Mouse (Mus musculus): ENCODE results near the gene Btd. TPM values are rescaled to one million over a fixed set of nuclear protein-coding genes. Genes with fewer than 3 reads are reported as not detected.

The Btd gene
- polyA plus RNA-seq, 1 experiment from 2014 or later = 15.7 TPM

- no peak for ATAC-seq (ENCODE audit: low FRiP score, low read depth)
- no peaks in the 10 kb centered on the region for H3K9me3 ChIP-seq
Measured at GRCm38 (mm10) chr14:31617204-31617603, 23.6 kb upstream of the Btd start.

GRCm38 (mm10) chr14:31617997-31618396, 22.8 kb upstream of the Btd start:
- no peaks in the 10 kb centered on the region for H3K27me3 ChIP-seq
- no peaks in the 10 kb centered on the region for H3K4me1 ChIP-seq
- no peaks in the 10 kb centered on the region for H3K9me3 ChIP-seq
- no peaks in the 10 kb centered on the region for H3K36me3 ChIP-seq
- H3K9ac ChIP-seq (replicated peaks) = no peak overlapping the region
- 92% methylated on average over 3 of the region's 3 CpGs for WGBS
- H3K4me3 ChIP-seq = no peak overlapping the region
- ATAC-seq (ENCODE audit: low FRiP score, low read depth) = no peak
- no peak overlapping the region for H3K27ac ChIP-seq (replicated peaks)
- H3K4me2 ChIP-seq (replicated peaks) = no peak overlapping the region

More at GRCm38 (mm10) chr14:31617204-31617603, 23.6 kb upstream of the Btd start:
- 93% methylated on average over 9 of the region's 9 CpGs for WGBS
- H3K27ac ChIP-seq (replicated peaks) = no peak overlapping the region
- no peak overlapping the region for H3K4me2 ChIP-seq (replicated peaks)
- H3K9ac ChIP-seq (replicated peaks) = no peak overlapping the region
- H3K27me3 ChIP-seq = no peaks in the 10 kb centered on the region
- no peaks in the 10 kb centered on the region for H3K36me3 ChIP-seq
- H3K4me3 ChIP-seq = no peak overlapping the region
- H3K4me1 ChIP-seq = no peaks in the 10 kb centered on the region

- ATAC-seq (ENCODE audit: low FRiP score, low read depth) = no peak
- 67% methylated on average over 9 of the region's 9 CpGs for WGBS
- Histone ChIP-seq H3K27ac (replicated peaks) (no peak overlapping the region), H3K9ac (replicated peaks) (no peak overlapping the region), H3K9me3 (no peaks in the 10 kb centered on the region), H3K27me3 (no peaks in the 10 kb centered on the region), H3K36me3 (no peaks in the 10 kb centered on the region), H3K4me3 (no peak overlapping the region), H3K4me1 (no peaks in the 10 kb centered on the region), H3K4me2 (replicated peaks) (no peak overlapping the region)
Measured at GRCm38 (mm10) chr14:31620591-31621223, 20.1 kb upstream of the Btd start.

- H3K36me3 ChIP-seq = no peaks in the 10 kb centered on the region
- no peak overlapping the region for H3K27ac ChIP-seq (replicated peaks)
- no peak overlapping the region for H3K4me2 ChIP-seq (replicated peaks)
- H3K4me3 ChIP-seq = no peak overlapping the region
- H3K9me3 ChIP-seq = no peaks in the 10 kb centered on the region
- no peaks in the 10 kb centered on the region for H3K4me1 ChIP-seq
- ATAC-seq (ENCODE audit: low FRiP score, low read depth) = no peak
- no peak overlapping the region for H3K9ac ChIP-seq (replicated peaks)
- H3K27me3 ChIP-seq = no peaks in the 10 kb centered on the region
- WGBS = 90% methylated on average over 12 of the region's 12 CpGs
Measured at GRCm38 (mm10) chr14:31622748-31623147, 18.1 kb upstream of the Btd start.

- Histone ChIP-seq H3K4me1 (no peaks in the 10 kb centered on the region), H3K9me3 (no peaks in the 10 kb centered on the region), H3K4me3 (no peak overlapping the region), H3K27ac (replicated peaks) (no peak overlapping the region), H3K36me3 (no peaks in the 10 kb centered on the region), H3K9ac (replicated peaks) (no peak overlapping the region), H3K27me3 (no peaks in the 10 kb centered on the region), H3K4me2 (replicated peaks) (no peak overlapping the region)
- ATAC-seq (ENCODE audit: low FRiP score, low read depth) = no peak
- WGBS = 42% methylated on average over 7 of the region's 7 CpGs
Measured at GRCm38 (mm10) chr14:31630677-31631076, 10.2 kb upstream of the Btd start.

- Histone ChIP-seq H3K27me3 (no peaks in the 10 kb centered on the region), H3K4me2 (replicated peaks) (peak within 1 kb of the TSS; percentile 76), H3K9me3 (no peaks in the 10 kb centered on the region), H3K27ac (replicated peaks) (peak within 1 kb of the TSS; percentile 70), H3K9ac (replicated peaks) (peak within 1 kb of the TSS; percentile 55), H3K4me3 (peak within 1 kb of the TSS; percentile 62), H3K36me3 (no peaks in the 10 kb centered on the region), H3K4me1 (peaks cover 10% of the 10 kb centered on the region)
- no peak; the same call in none of the 2 replicates for ATAC-seq (ENCODE audit: low FRiP score, low read depth)
- 3% methylated on average over 26 of the region's 26 CpGs for WGBS
Measured at GRCm38 (mm10) chr14:31640346-31640889, 410 bp upstream of the Btd start, which contains the start of gene Gm49387. Gene Gm49387, minus strand, starts transcription at chr14:31640878.

- Histone ChIP-seq H3K4me3 (peak overlapping the region; percentile 62), H3K4me1 (peaks cover 10% of the 10 kb centered on the region), H3K9me3 (no peaks in the 10 kb centered on the region), H3K9ac (replicated peaks) (peak overlapping the region; percentile 55), H3K36me3 (no peaks in the 10 kb centered on the region), H3K27me3 (no peaks in the 10 kb centered on the region), H3K27ac (replicated peaks) (no peak overlapping the region), H3K4me2 (replicated peaks) (peak overlapping the region; percentile 76)
- 73% methylated on average over 9 of the region's 9 CpGs for WGBS
- ATAC-seq (ENCODE audit: low FRiP score, low read depth) = no peak
Measured at GRCm38 (mm10) chr14:31641506-31642155, 803 bp downstream of the Btd start.

- no peaks in the 10 kb centered on the region for H3K36me3 ChIP-seq
- 93% methylated on average over 5 of the region's 5 CpGs for WGBS
- H3K27ac ChIP-seq (replicated peaks) = no peak overlapping the region
- H3K9me3 ChIP-seq = no peaks in the 10 kb centered on the region
- peaks cover 10% of the 10 kb centered on the region for H3K4me1 ChIP-seq
- no peak overlapping the region for H3K4me2 ChIP-seq (replicated peaks)
- ATAC-seq (ENCODE audit: low FRiP score, low read depth) = no peak
- H3K9ac ChIP-seq (replicated peaks) = no peak overlapping the region
- H3K27me3 ChIP-seq = no peaks in the 10 kb centered on the region
- no peak overlapping the region for H3K4me3 ChIP-seq
Measured at GRCm38 (mm10) chr14:31644183-31644830, 3.5 kb downstream of the Btd start.

- WGBS = 69% methylated on average over 3 of the region's 3 CpGs
- H3K36me3 ChIP-seq = no peaks in the 10 kb centered on the region
- H3K4me1 ChIP-seq = peaks cover 8% of the 10 kb centered on the region
- no peak for ATAC-seq (ENCODE audit: low FRiP score, low read depth)
- H3K27ac ChIP-seq (replicated peaks) = no peak overlapping the region
- H3K4me2 ChIP-seq (replicated peaks) = no peak overlapping the region
- no peaks in the 10 kb centered on the region for H3K27me3 ChIP-seq
- no peak overlapping the region for H3K4me3 ChIP-seq
- no peak overlapping the region for H3K9ac ChIP-seq (replicated peaks)
- H3K9me3 ChIP-seq = no peaks in the 10 kb centered on the region
Measured at GRCm38 (mm10) chr14:31644931-31645547, 4.2 kb downstream of the Btd start.

- 95% methylated on average over 7 of the region's 7 CpGs for WGBS
- Histone ChIP-seq H3K9ac (replicated peaks) (no peak overlapping the region), H3K36me3 (no peaks in the 10 kb centered on the region), H3K9me3 (peaks cover 3% of the 10 kb centered on the region; the same call in 1 of the 2 replicates), H3K4me1 (peaks cover 4% of the 10 kb centered on the region; the same call in 1 of the 2 replicates), H3K4me2 (replicated peaks) (no peak overlapping the region), H3K27me3 (no peaks in the 10 kb centered on the region), H3K4me3 (no peak overlapping the region), H3K27ac (replicated peaks) (no peak overlapping the region)
- ATAC-seq (ENCODE audit: low FRiP score, low read depth) = no peak
Measured at GRCm38 (mm10) chr14:31645920-31646319, 5.1 kb downstream of the Btd start.

GRCm38 (mm10) chr14:31647991-31648390, 7.2 kb downstream of the Btd start:
- peaks cover 3% of the 10 kb centered on the region; the same call in 1 of the 2 replicates for H3K9me3 ChIP-seq
- no peak overlapping the region for H3K27ac ChIP-seq (replicated peaks)
- H3K9ac ChIP-seq (replicated peaks) = no peak overlapping the region
- no peak overlapping the region for H3K4me2 ChIP-seq (replicated peaks)
- no peaks in the 10 kb centered on the region for H3K36me3 ChIP-seq
- no peaks in the 10 kb centered on the region for H3K4me1 ChIP-seq
- no peak for ATAC-seq (ENCODE audit: low FRiP score, low read depth)
- 88% methylated on average over 10 of the region's 10 CpGs for WGBS
- no peaks in the 10 kb centered on the region for H3K27me3 ChIP-seq
- H3K4me3 ChIP-seq = no peak overlapping the region
